Mouse (Mus musculus): ENCODE measurements around the gene Pip5k1c. TPM values are rescaled to one million over a fixed set of nuclear protein-coding genes. Genes with fewer than 3 reads are reported as not detected.

Pip5k1c gene
- polyA plus RNA-seq, 1 experiment from 2014 or later: 55.0 TPM

- peaks cover 47% of the 10 kb centered on the region for H3K4me1 ChIP-seq
- H3K9me3 ChIP-seq (replicated peaks): no peaks in the 10 kb centered on the region
- H3K27ac ChIP-seq (replicated peaks): peak overlapping the region; percentile 86
- no peak for DNase-seq (ENCODE audit: low spot score)
- no peak overlapping the region; the same call in 1 of the 2 replicates for H3K4me3 ChIP-seq
- 0 out of 2 replicates have a peak, but pooled peaks cover 1% of the 10 kb centered on the region for H3K36me3 ChIP-seq
- 62% methylated on average over 11 of the region's 11 CpGs for WGBS
- peaks cover 76% of the 10 kb centered on the region for H3K27me3 ChIP-seq (ENCODE audit: low read depth, poor library complexity, severe bottlenecking)
Observed at GRCm38 (mm10) chr10:81334324-81334723, 41.6 kb downstream of the Pip5k1c start.

GRCm38 (mm10) chr10:81335393-81336340 is 42.9 kb downstream of the Pip5k1c start:
- Histone ChIP-seq H3K36me3 (no peaks in the 10 kb centered on the region), H3K9me3 (replicated peaks) (no peaks in the 10 kb centered on the region), H3K27me3 (ENCODE audit: low read depth, poor library complexity, severe bottlenecking) (peaks cover 77% of the 10 kb centered on the region), H3K4me1 (peaks cover 41% of the 10 kb centered on the region), H3K4me3 (peak overlapping the region; percentile 37), H3K27ac (replicated peaks) (peak overlapping the region; percentile 86)
- peak; percentile 68 for DNase-seq (ENCODE audit: low spot score)
- 37% methylated on average over 19 of the region's 19 CpGs for WGBS

GRCm38 (mm10) chr10:81336558-81336957 is 43.8 kb downstream of the Pip5k1c start:
- no peak overlapping the region for H3K4me3 ChIP-seq
- H3K27ac ChIP-seq (replicated peaks): peak overlapping the region; percentile 86; the same call in 1 of the 2 replicates
- no peak for DNase-seq (ENCODE audit: low spot score)
- WGBS: 96% methylated on average over 4 of the region's 4 CpGs
- H3K27me3 ChIP-seq (ENCODE audit: low read depth, poor library complexity, severe bottlenecking): peaks cover 80% of the 10 kb centered on the region
- no peaks in the 10 kb centered on the region for H3K36me3 ChIP-seq
- H3K4me1 ChIP-seq: peaks cover 42% of the 10 kb centered on the region
- no peaks in the 10 kb centered on the region for H3K9me3 ChIP-seq (replicated peaks)

- H3K9me3 ChIP-seq (replicated peaks): no peaks in the 10 kb centered on the region
- H3K27me3 ChIP-seq (ENCODE audit: low read depth, poor library complexity, severe bottlenecking): peaks cover 85% of the 10 kb centered on the region
- 39% methylated on average over 17 of the region's 17 CpGs for WGBS
- DNase-seq (ENCODE audit: low spot score): no peak
- H3K36me3 ChIP-seq: peaks cover 8% of the 10 kb centered on the region
- peaks cover 23% of the 10 kb centered on the region for H3K4me1 ChIP-seq
- no peak overlapping the region for H3K27ac ChIP-seq (replicated peaks)
- no peak overlapping the region for H3K4me3 ChIP-seq
Observed at GRCm38 (mm10) chr10:81340551-81341332, 48.0 kb downstream of the Pip5k1c start.

GRCm38 (mm10) chr10:81341333-81341949 is 48.7 kb downstream of the Pip5k1c start:
- Histone ChIP-seq H3K36me3 (peaks cover 15% of the 10 kb centered on the region), H3K27ac (replicated peaks) (no peak overlapping the region), H3K27me3 (ENCODE audit: low read depth, poor library complexity, severe bottlenecking) (peaks cover 91% of the 10 kb centered on the region), H3K9me3 (replicated peaks) (no peaks in the 10 kb centered on the region), H3K4me3 (no peak overlapping the region), H3K4me1 (peaks cover 22% of the 10 kb centered on the region)
- peak; percentile 75 for DNase-seq (ENCODE audit: low spot score)
- 36% methylated on average over 16 of the region's 16 CpGs for WGBS

- 7% methylated on average over 57 of the region's 67 CpGs for WGBS
- H3K4me1 ChIP-seq: peaks cover 33% of the 10 kb centered on the region
- no peaks in the 10 kb centered on the region for H3K9me3 ChIP-seq (replicated peaks)
- H3K27me3 ChIP-seq (ENCODE audit: low read depth, poor library complexity, severe bottlenecking): peaks cover 91% of the 10 kb centered on the region
- peaks cover 25% of the 10 kb centered on the region for H3K36me3 ChIP-seq
- DNase-seq (ENCODE audit: low spot score): peak; percentile 44
- peak within 1 kb of the TSS; percentile 57 for H3K4me3 ChIP-seq
- peak within 1 kb of the TSS; percentile 61 for H3K27ac ChIP-seq (replicated peaks)
Observed at GRCm38 (mm10) chr10:81342686-81343505, 50.1 kb downstream of the Pip5k1c start, which contains the start of gene Gipc3. TSS of gene Gipc3 (minus strand) at chr10:81343266.

- peaks cover 95% of the 10 kb centered on the region for H3K27me3 ChIP-seq (ENCODE audit: low read depth, poor library complexity, severe bottlenecking)
- H3K36me3 ChIP-seq: peaks cover 35% of the 10 kb centered on the region
- H3K4me1 ChIP-seq: peaks cover 47% of the 10 kb centered on the region
- 56% methylated on average over 8 of the region's 8 CpGs for WGBS
- no peak for DNase-seq (ENCODE audit: low spot score)
- H3K4me3 ChIP-seq: no peak overlapping the region
- no peaks in the 10 kb centered on the region for H3K9me3 ChIP-seq (replicated peaks)
- H3K27ac ChIP-seq (replicated peaks): no peak overlapping the region
Observed at GRCm38 (mm10) chr10:81344421-81345161, 51.8 kb downstream of the Pip5k1c start.

GRCm38 (mm10) chr10:81345162-81345534 is 52.4 kb downstream of the Pip5k1c start:
- Histone ChIP-seq H3K27me3 (ENCODE audit: low read depth, poor library complexity, severe bottlenecking) (peaks cover 92% of the 10 kb centered on the region), H3K27ac (replicated peaks) (no peak overlapping the region), H3K36me3 (peaks cover 35% of the 10 kb centered on the region), H3K4me1 (peaks cover 53% of the 10 kb centered on the region), H3K4me3 (no peak overlapping the region), H3K9me3 (replicated peaks) (no peaks in the 10 kb centered on the region)
- 88% methylated on average over 4 of the region's 4 CpGs for WGBS
- DNase-seq (ENCODE audit: low spot score): no peak

GRCm38 (mm10) chr10:81346453-81347067 is 53.8 kb downstream of the Pip5k1c start:
- peaks cover 78% of the 10 kb centered on the region for H3K27me3 ChIP-seq (ENCODE audit: low read depth, poor library complexity, severe bottlenecking)
- peak overlapping the region; percentile 40 for H3K4me3 ChIP-seq
- H3K4me1 ChIP-seq: peaks cover 56% of the 10 kb centered on the region
- peaks cover 35% of the 10 kb centered on the region for H3K36me3 ChIP-seq
- peak overlapping the region; percentile 58; the same call in 1 of the 2 replicates for H3K27ac ChIP-seq (replicated peaks)
- DNase-seq (ENCODE audit: low spot score): peak; percentile 72
- no peaks in the 10 kb centered on the region for H3K9me3 ChIP-seq (replicated peaks)
- 5% methylated on average over 55 of the region's 55 CpGs for WGBS

- H3K4me3 ChIP-seq: peak overlapping the region; percentile 77
- peak; percentile 38 for DNase-seq (ENCODE audit: low spot score)
- H3K36me3 ChIP-seq: peaks cover 35% of the 10 kb centered on the region
- H3K4me1 ChIP-seq: peaks cover 55% of the 10 kb centered on the region
- H3K27ac ChIP-seq (replicated peaks): peak overlapping the region; percentile 95
- WGBS: 5% methylated on average over 12 of the region's 12 CpGs
- H3K27me3 ChIP-seq (ENCODE audit: low read depth, poor library complexity, severe bottlenecking): peaks cover 52% of the 10 kb centered on the region
- H3K9me3 ChIP-seq (replicated peaks): no peaks in the 10 kb centered on the region
Observed at GRCm38 (mm10) chr10:81349146-81349545, 56.4 kb downstream of the Pip5k1c start.

GRCm38 (mm10) chr10:81349961-81350350 is 57.2 kb downstream of the Pip5k1c start:
- Histone ChIP-seq H3K9me3 (replicated peaks) (no peaks in the 10 kb centered on the region), H3K4me3 (peak overlapping the region; percentile 77), H3K27me3 (ENCODE audit: low read depth, poor library complexity, severe bottlenecking) (peaks cover 48% of the 10 kb centered on the region), H3K36me3 (peaks cover 35% of the 10 kb centered on the region), H3K4me1 (peaks cover 63% of the 10 kb centered on the region), H3K27ac (replicated peaks) (peak overlapping the region; percentile 95)
- DNase-seq (ENCODE audit: low spot score): no peak
- WGBS: under 1% methylated on average over 29 of the region's 29 CpGs
